Mouse (Mus musculus): ENCODE data around the gene Wrnip1.

The Wrnip1 gene

DNA sequence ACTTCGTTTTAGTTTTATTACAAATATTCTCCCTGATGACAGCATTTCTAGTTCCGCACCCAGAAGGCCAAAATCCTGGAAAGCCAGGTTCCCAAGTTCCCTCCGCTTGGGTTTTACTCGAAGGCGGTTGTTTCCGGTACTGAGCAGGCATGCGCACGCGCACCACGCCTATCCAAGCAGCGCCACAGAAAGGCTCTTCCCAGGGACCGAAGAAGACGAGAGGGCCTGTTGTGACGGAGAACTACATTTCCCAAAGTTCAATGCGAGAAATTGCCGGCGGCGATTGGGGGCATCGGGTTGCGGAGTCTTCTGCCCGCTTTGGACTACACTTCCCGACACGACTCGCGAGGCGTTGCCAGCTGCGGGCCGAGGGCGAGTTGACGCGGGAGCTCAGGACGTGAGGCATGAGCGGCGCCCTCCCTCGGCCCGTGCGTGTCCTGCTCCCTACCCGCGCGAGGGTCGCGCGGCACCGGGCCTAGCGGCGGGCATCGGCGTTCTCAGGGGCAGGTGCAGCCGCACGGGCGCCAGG lies at the start of gene Wrnip1:
TSS of gene Wrnip1 (plus strand) at position 346 of the 529 bp plus-strand sequence.
- peak; percentile 94 for DNase-seq (ENCODE audit: low read depth in 2 of 2, low spot score in 2 of 2)

GRCm38 (mm10) chr13:32752066-32752657 lies 49.7 kb upstream of the Wrnip1 start:
- no peak for DNase-seq (ENCODE audit: low read depth in 2 of 2, low spot score in 2 of 2)

DNA sequence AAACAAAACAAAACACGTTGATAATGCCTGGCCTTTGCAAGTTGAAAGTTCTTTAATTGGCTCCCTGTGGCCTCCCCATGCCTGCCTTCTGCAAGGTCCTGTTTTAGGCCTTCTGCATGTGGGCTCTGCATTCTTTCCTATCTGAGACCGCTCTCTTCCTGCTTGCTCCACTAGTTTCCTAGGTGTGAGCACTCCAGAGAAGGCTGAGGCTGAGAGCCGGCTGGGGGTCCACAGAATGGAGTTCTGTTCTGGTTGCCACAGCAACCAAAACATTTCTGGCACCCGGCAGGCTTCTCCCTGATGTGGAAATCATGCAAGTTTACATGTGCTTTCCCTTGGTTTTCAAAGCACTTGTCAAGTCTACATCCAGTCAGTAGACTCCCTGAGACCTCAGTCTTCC lies 42.8 kb upstream of the Wrnip1 start:
- no peak for DNase-seq (ENCODE audit: low read depth in 2 of 2, low spot score in 2 of 2)

DNA sequence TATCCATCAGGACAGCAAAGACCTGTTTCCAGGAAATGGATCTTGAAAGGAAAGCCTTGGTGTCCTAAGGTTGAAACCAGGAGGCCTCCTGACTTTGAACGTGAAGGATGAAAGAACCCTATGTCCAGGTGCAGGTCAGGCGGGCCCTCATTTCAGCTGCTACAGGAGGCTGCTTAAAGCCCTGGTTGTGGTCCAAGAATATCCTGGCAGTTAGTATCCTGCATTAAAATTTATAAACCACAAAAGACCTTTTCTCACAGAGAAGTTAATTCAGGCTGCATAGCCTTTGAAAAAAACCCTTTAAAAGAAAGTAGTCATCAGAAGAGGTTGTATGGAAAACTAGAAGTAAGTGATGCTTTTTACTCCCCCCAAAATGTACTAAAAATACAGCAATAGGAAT lies 41.0 kb upstream of the Wrnip1 start:
- DNase-seq (ENCODE audit: low read depth in 2 of 2, low spot score in 2 of 2), result no peak

GRCm38 (mm10) chr13:32763141-32763540 lies 38.7 kb upstream of the Wrnip1 start:
- DNase-seq (ENCODE audit: low read depth in 2 of 2, low spot score in 2 of 2), result no peak

DNA sequence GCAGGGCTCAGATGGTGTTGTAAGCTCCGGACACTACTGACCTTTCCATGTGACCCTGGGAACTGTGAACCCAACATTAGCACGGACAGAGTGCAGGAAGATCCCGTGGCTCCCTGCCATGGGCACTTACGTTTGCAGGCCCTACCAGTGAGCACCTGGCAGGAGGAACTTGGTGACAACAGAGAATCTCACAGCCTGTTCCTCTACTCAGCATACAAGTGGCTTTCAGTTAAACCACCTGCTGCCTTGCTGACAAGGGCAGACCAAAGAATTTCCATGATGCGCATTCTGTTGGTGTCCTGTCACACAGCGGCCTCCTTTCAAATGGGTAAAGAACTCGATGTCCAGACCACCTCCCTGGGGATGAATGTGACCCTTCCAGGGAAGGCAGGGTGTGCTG lies 37.4 kb upstream of the Wrnip1 start:
- DNase-seq (ENCODE audit: low read depth in 2 of 2, low spot score in 2 of 2), result no peak

DNA sequence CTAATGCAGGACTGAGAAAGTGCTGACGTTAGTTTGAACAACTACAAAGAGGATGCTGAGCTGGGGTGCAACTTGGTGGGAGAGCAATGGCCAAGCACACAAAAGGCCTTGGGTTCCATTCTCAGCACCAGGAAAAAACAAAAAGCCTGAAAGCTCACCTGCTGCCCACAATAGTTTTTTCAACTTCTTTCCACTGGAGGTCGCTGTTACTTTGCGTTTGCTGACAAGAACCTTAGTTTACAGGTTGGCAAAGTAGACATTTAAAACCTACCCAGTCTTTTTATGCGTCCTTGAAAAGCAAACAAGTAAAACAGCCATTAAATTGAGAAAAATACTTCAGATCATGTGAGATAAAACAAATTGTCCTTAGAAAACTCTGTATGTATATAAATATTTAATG lies 33.7 kb upstream of the Wrnip1 start:
- DNase-seq (ENCODE audit: low read depth in 2 of 2, low spot score in 2 of 2), result peak in 1 of 2 experiments; percentile 5

GRCm38 (mm10) chr13:32769960-32770359 lies 31.9 kb upstream of the Wrnip1 start:
- DNase-seq (ENCODE audit: low read depth in 2 of 2, low spot score in 2 of 2), result no peak

DNA sequence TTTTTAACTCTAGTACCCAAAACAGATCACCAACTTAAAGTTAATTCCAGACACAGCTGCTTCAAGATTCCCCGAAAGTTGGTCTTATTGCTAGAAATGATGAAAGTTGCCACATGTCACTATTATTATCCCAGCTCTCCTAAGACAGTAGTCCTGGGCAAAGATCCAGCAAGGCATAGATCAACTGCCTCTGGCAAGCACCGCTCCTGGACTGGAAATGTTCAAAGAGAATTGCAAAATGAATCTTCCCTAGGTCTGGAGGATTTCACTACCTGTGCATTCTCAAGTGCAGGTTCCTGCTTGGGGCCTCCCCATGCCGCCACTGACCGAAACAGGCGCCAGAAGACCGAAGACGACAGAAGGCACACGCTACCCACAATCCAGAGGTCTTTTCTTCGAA lies 25.9 kb upstream of the Wrnip1 start:
- DNase-seq (ENCODE audit: low read depth in 2 of 2, low spot score in 2 of 2), result no peak

GRCm38 (mm10) chr13:32776350-32776749 lies 25.5 kb upstream of the Wrnip1 start:
- DNase-seq (ENCODE audit: low read depth in 2 of 2, low spot score in 2 of 2), result no peak

GRCm38 (mm10) chr13:32778861-32779260 lies 23.0 kb upstream of the Wrnip1 start:
- DNase-seq (ENCODE audit: low read depth in 2 of 2, low spot score in 2 of 2), result no peak

GRCm38 (mm10) chr13:32783055-32783454 lies 18.8 kb upstream of the Wrnip1 start:
- DNase-seq (ENCODE audit: low read depth in 2 of 2, low spot score in 2 of 2), result no peak

DNA sequence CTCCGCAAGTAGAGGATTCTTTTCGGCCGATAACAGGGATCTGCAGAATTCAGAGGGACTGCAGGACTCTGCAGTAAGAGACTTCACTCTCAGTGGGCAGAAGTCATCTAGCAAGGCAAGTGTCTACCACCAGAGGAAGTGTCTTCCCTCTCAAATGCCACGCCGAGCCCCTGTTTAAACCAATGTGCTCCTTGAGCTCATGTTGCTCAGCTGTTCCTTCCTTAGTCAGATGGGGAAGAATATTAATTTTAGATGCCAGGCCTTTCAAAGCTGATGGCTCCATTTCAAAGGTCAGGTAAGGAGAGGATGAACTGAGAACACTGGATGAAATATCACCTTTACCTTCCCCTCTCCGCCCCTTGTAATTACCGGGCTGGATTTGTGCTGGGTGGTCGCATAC lies 18.0 kb upstream of the Wrnip1 start, which contains the start of gene Mylk4:
TSS of gene Mylk4 (minus strand) at position 139 of the 400 bp plus-strand sequence.
- no peak for DNase-seq (ENCODE audit: low read depth in 2 of 2, low spot score in 2 of 2)

DNA sequence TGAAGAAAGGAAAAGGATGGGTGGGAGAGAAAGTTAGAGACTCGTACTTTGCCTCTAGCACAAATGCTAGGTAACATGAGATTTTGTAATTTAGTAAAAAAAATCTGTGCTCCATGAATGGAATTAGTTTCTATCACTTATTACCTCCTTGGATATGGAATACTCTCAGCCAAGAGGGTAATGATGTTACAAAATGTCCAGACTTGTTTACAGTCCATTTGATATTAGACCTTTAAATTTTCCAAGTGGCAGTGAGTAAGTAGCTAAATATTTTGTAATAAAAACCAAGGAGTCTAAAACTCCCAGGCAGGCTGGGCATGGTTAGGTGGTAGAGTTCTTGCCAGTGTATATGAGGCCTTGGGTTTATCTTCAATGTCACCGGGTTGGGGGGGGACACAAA lies 14.3 kb upstream of the Wrnip1 start:
- DNase-seq (ENCODE audit: low read depth in 2 of 2, low spot score in 2 of 2), result no peak

DNA sequence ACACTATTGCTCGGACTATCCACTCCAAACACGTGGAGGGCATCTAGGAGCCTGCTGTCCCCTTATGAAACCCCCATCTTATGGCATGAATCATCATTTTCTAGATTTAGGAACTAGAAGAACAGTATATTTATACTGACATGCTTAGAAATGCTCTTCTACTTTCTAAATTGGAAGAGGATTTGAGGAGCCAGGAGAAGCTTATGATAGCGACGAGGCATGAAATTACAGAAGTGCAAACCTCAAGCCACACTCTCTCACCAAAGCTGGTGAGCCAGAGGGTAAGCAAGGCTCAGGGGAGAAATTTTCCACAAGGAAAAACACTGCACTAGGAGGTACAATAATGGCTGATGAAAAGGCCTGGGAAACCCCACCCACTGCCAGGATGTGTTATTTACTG lies 12.1 kb upstream of the Wrnip1 start:
- DNase-seq (ENCODE audit: low read depth in 2 of 2, low spot score in 2 of 2), result no peak

DNA sequence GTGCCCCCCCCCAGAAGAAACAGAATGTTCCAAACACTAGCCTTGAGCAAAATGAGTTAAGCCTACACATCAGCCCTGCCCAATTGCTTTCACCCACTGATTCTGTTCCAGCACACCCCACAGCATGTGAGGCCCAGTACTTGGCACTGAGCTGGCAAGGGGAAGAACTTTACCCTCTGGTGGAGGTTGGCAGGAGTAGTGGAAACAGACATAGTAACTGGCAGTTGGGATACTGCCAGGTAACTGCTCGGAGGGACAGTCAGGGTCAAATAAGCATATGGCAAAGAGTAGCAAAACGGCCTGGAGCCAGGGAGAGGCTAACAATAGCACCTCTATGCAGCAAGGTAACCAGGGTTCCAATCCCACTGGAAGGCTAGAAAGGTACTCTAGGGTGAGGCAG lies 7.2 kb upstream of the Wrnip1 start:
- DNase-seq (ENCODE audit: low read depth in 2 of 2, low spot score in 2 of 2), result no peak

GRCm38 (mm10) chr13:32795166-32795565 lies 6.7 kb upstream of the Wrnip1 start:
- DNase-seq (ENCODE audit: low read depth in 2 of 2, low spot score in 2 of 2), result no peak

DNA sequence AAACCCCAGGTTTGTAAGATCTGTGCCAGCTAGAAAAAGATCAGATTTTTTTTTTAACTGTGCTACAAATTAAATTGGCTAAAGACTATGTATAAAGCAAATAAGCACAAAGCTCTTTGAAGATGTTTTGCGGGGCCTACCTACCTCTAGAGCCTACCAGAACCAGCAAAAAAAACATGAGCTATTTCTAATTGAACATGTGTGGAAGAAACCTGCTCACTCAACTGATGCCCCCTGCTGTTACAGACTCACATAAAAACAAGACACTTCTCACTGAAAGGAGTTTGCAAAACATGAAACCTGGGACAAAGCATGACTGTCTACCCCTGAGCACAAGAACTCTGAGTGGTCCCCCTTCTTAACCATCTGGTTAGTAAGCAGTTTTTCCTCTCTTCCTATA lies 4.8 kb upstream of the Wrnip1 start:
- DNase-seq (ENCODE audit: low read depth in 2 of 2, low spot score in 2 of 2), result no peak

DNA sequence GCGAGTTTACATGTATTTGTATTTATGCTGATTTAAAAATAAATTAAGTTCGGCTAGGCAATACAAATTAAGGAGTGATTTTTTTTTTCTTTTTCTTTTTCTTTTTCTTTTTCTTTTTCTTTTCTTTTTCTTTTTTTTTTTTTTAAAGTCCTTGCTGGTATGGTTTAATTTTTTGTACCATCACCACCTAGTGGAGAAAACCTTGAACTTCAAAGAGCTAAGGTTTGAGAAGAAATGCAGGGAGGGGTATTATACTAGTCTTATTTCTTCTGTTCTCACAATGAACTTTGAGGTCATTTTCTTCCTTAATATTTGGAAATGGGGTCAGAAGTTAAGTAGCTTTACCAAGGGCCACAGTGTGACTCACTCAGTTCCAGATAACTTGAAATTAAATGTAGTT lies 2.7 kb upstream of the Wrnip1 start:
- DNase-seq (ENCODE audit: low read depth in 2 of 2, low spot score in 2 of 2), result peak in 1 of 2 experiments; percentile 17

DNA sequence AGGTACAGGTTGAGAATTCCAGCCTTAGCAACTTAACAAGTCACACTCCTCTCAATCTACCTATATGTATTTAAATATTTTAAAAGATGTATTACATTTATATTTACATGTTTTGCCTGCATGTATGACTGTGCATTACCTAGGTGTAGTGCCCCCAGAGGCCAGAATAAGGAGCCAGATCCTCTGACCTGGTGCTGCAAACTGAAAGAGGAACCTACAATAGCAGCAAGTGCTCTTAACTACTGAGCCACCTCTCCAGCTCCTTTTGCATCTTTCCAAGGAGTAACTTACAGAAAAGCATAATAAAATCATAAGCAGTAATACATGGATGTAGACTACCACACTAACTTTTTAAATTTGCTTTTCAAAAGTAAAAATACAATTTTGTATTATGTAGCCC lies 979 bp upstream of the Wrnip1 start:
- DNase-seq (ENCODE audit: low read depth in 2 of 2, low spot score in 2 of 2), result peak; percentile 11 to 31

DNA sequence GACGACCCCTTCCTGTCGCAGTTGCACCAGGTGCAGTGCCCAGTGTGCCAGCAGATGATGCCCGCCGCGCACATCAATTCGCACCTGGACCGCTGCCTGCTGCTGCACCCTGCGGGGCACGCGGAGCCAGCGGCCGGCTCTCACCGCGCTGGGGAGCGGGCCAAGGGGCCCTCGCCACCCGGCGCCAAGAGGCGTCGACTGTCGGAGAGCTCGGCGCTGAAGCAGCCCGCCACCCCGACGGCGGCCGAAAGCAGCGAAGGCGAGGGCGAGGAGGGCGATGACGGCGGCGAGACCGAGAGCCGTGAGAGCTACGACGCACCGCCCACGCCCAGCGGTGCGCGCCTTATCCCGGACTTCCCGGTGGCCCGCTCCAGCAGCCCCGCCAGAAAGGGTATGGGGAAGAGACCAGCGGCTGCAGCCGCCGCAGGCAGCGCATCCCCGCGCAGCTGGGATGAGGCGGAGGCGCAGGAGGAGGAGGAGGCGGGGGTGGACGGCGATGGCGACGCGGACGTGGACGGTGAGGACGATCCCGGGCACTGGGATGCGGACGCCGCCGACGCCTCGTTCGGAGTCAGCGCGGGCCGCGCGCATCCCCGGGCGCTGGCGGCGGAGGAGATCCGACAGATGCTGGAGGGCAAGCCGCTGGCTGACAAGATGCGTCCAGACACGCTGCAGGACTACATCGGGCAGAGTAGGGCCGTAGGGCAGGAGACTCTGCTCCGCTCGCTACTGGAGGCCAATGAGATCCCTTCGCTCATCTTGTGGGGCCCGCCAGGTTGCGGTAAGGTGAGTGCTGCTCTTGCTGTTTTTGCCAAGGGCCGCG lies 632 bp downstream of the Wrnip1 start, which contains the start of gene D930007J09Rik:
TSS of gene D930007J09Rik (minus strand) at position 591 of the 823 bp plus-strand sequence.
- DNase-seq (ENCODE audit: low read depth in 2 of 2, low spot score in 2 of 2), result peak; percentile 12 to 16

- DNase-seq (ENCODE audit: low read depth in 2 of 2, low spot score in 2 of 2), result no peak
These were observed 2.0 kb downstream of the Wrnip1 start for GRCm38 (mm10) chr13:32803701-32804345.

Measured in CD8-positive naive resting alpha-beta T cell, adult 2 months (primary cell).